Mouse (Mus musculus) adrenal gland, postnatal 36 days (tissue): ENCODE results near the gene Anapc4. TPM values are rescaled to one million over a fixed set of nuclear protein-coding genes. Genes with fewer than 3 reads are reported as not detected.

ENCODE experiments used
- DNase-seq, 2 experiments: peaks; one replicate each; pipeline ENCODE4 v3.0.0; 2021; ENCODE audit warnings: mixed read lengths in 1 of 2
- long read RNA-seq, 2 experiments: library from polyadenylated mRNA; stranded (forward); transcript quantifications; one replicate each; pipeline ENCODE4 v2.0.0; 2021; ENCODE audit warnings: borderline sequencing depth in 2 of 2
- total RNA-seq, 2 experiments: library from RNA; stranded (reverse); gene quantifications; 2 replicates each; pipeline ENCODE4 v1.2.3; 2021

Anapc4 gene
- total RNA-seq = 10 to 100 TPM; 59.2 to 65.3 TPM
- long read RNA-seq, experiment 1, transcript Anapc4-201 (28 exons, 3,854 nt) = major isoform, 54 of 65 reads
- long read RNA-seq, experiment 1, partial matches to known transcripts = 4 of 65 reads
- long read RNA-seq, experiment 1, other reads (novel, unspliced or antisense) = 6 of 65 reads
- long read RNA-seq, experiment 2, transcript Anapc4-201 (28 exons, 3,854 nt) = major isoform, 17 of 22 reads
- long read RNA-seq, experiment 2, partial matches to known transcripts = 3 of 22 reads
- long read RNA-seq, experiment 2, other reads (novel, unspliced or antisense) = 2 of 22 reads

GRCm38 (mm10) chr5:52833761-52834274 lies at the start of gene Anapc4:
Gene Anapc4 (plus strand): TSS chr5:52834012.
- peak; percentile 100 for DNase-seq

DNA sequence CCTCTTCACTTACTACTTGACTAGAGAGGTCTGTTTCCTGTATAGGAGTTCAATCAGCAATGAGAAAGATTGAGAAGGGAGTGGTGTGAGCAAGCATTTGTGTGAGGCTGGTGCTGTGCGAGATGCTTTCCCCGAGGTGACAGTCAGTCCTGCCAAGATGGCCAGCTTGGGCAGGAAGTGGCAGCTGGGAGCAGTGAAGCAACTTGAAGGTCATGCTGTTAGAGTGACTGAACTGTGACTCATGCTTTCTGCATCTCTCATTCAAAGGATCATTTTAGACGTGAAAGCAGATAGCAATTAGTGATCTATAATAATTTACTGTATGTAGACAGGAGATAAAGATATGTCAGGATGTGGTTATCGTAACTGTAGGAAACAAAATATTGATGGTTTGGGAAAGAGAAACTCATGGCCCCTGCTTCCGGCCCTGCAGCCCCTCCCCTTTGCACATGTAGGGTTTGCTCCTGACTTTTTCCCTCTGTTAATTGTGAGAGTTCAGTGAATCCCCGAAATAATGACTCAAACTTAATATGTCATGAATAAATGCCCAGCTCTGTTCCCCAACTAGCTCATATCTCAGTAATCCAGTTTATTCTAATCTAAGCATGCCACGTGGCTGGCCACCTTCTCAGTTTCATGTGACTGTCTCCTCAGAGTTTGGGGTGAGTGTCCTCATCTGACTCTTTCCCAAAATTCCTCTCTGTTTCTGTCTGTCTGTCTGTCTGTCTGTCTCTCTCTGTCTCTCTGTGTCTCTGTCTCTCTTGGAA lies 47.1 kb upstream of the Anapc4 start:
- DNase-seq = peak; percentile 56 to 61

DNA sequence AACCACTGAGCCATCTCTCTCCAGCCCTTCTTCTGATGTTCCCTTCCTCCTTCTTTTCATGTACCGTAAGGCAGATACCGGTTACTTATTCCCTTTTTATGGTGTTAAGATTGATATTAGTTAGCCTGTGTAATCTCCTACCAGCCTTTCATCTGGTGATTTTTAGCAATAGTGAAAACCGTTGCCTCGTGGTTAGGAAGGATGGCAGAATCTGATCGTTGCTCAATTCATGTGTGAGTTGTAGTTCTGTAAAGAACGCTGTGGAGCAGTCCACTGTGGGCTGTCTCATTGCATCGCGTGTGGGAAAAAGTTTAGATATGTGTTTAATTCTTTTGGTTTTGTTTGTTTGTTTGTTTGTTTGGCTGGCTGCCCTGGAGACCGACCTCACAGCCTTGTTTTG lies 40.6 kb upstream of the Anapc4 start:
- DNase-seq = no peak

- no peak for DNase-seq
Observed at GRCm38 (mm10) chr5:52794109-52794508, 39.7 kb upstream of the Anapc4 start.

- no peak for DNase-seq
Observed at GRCm38 (mm10) chr5:52799274-52799985, 34.4 kb upstream of the Anapc4 start.

- no peak for DNase-seq
Observed at GRCm38 (mm10) chr5:52805801-52806200, 28.0 kb upstream of the Anapc4 start.

DNA sequence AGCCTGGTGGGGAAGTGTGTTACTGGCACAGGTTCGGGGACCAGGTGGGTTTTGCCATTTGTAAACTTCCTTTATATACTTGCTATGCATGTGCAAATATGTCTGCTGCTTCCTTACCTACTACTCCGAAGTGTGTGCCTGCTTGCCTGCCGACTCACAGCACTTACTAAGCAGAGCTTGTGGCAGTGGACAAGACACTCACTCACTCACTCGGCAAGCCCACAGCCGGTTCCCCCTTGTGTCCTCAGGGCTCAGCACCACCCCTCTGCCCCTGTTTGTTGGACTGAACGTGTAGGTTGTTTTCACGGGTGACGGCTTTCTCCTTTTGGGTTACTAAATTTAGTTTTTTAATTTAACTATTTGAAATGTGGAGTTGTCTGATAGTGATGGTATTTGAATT lies 27.5 kb upstream of the Anapc4 start:
- DNase-seq = no peak

- no peak for DNase-seq
Observed at GRCm38 (mm10) chr5:52807030-52807429, 26.8 kb upstream of the Anapc4 start.

- DNase-seq = no peak
Observed at GRCm38 (mm10) chr5:52810446-52810845, 23.4 kb upstream of the Anapc4 start.

DNA sequence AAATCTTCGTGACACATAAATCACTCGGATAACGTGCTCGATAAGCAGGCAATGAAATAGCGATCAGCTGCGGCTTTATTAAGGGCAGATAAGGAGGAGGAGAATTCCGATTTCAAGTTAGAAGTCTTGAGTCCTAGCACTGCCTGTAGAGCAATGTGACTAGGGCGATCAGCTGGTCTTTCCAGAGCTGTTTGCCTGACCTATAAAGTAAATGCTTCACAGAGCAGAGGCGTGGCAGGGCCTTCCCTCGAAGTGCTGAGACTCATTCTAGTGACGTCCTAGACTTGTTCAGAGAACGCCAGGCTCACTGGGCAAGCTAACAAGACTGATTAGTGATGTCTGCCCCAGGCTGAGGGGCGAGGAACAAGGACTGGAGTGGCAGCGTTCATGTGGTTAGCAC lies 22.8 kb upstream of the Anapc4 start:
- DNase-seq = no peak

GRCm38 (mm10) chr5:52812456-52812855 lies 21.4 kb upstream of the Anapc4 start:
- no peak for DNase-seq

DNA sequence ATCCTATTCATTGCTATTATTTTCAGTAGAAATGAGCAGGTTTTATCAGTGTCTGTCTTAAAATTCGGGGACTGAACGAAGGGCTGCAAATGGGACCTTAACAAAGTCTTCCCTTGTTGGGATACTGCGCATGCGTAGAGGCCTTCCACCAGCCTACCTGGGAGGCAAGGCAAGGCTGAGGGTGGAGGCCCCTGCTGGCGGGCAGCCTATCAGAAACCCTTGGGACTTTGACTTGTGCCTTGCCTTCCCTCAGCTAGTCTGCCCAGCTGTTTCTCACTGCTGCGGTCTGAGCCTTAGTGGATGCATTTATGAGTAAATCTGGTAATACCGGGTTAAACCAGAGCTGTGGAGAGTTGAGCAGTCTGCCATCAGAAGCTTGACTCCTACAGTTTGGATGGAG lies 20.5 kb upstream of the Anapc4 start:
- DNase-seq = no peak

DNA sequence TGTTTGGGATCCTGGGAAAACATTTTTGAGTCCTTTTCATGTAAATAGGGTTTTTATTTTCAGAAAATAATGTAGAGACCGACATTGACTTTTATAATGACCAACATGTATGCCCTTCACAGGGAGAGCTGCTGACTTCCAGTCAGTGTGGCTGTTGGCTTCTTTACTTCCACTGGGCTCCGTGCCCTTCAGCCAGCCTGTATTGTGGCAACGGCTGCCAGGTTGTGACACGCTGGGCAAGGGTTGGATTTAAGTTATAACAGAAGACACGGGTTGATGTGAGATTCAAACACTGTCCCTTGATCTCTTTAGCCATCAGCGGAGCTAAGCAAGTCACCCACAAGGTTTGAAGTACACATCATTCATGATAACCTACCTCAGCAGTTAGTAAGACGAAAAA lies 15.1 kb upstream of the Anapc4 start:
- DNase-seq = no peak

GRCm38 (mm10) chr5:52821691-52822090 lies 12.1 kb upstream of the Anapc4 start:
- DNase-seq = peak; percentile 22 to 60

- DNase-seq = no peak
Observed at GRCm38 (mm10) chr5:52827923-52828322, 5.9 kb upstream of the Anapc4 start.

DNA sequence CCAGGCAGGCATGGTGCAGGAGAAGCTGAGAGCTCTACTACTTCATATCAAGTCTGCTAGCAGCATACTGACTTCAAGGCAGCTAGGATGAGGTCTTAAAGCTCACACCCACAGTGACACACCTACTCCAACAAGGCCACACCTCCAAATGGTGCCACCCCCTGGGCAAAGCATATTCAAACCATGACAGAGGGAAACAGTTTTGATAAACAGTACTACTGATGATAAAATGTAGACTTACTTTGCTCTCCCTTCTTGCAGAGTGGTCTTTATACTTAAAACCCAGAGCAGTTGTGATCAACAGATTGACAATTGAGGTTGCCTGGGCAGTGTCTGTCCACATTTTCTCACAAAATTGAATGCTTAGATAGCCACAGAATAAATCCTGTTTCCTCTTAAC lies 807 bp upstream of the Anapc4 start:
- DNase-seq = peak in 1 of 2 experiments; percentile 25

- no peak for DNase-seq
Observed at GRCm38 (mm10) chr5:52834386-52834785, 574 bp downstream of the Anapc4 start.

DNA sequence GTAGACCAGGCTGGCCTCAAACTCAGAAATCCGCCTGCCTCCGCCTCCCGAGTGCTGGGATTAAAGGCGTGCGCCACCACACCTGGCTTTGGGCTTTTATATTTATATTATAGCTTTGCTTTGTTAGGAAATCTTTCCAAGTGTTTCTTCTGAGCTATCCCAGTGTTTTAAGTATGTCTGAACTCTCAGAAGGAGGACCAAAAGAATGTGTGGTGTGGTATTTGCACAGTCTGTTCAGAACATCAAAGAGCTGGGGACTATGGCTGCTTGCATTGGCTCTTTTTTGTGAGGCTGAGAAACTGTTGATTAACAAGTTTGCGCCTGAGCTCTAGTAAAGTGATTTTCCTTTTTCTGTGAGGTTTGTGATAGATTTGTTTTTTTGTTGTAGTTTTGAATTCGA lies 10.5 kb downstream of the Anapc4 start:
- DNase-seq = no peak

DNA sequence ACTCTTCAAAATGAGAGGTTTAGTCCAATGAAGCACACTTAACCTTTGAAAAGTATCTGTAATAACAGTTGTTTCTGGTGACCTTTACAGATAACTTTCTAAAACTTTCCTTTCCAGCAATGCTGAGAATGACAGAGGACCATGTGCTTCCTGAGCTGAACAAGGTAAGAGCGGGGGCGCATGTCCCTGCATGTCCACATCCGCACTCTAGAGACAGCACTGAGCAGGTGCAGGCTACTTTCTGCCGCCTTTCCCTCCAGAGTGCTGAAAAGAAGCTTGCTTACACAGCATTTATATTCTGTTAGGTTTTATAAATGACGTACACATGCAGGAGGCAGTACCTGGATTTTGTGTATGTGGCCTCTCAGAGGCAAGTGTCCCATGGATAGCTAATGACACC lies 21.9 kb downstream of the Anapc4 start:
- DNase-seq = no peak

GRCm38 (mm10) chr5:52864446-52864845 lies 30.6 kb downstream of the Anapc4 start:
- DNase-seq = peak; percentile 39 to 44

- peak; percentile 92 to 93 for DNase-seq
Observed at GRCm38 (mm10) chr5:52865825-52866224, 32.0 kb downstream of the Anapc4 start.

DNA sequence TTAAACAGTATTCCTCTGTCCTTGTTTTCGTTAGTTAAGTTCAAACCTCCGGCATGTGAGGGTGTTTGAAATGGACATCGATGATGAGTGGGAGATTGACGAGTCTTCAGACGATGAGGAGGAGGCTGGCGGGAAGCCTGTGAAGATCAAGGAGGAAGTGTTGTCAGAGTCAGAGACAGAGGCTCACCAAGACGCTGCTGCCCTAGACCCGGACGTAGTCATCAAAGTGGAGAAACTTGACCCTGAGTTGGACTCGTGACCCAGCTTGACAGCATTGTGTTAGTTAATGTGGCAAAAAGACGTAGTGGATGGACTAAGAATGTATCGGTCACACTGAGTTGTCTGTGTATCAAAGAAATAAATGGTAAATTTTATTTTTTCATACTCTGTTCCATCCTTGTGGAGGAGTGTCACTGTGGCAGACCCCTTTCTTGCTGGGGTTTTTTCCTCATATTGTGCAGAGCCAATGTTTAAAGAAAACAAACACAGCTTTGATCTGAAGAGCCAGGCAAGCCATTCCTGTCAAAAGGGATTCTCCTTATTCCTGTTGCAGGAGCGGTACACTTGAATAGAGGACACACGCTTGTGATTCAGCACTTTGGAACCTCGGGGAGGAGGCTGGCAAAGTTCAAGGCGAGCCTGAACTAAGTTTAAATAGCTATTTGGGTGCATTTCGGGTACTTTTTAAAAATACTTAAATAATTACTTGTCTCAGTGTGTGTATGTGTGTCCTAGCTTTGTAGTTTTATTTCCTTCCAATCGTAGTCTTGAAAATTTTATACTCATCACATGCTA lies 32.7 kb downstream of the Anapc4 start:
- DNase-seq = peak; percentile 55 to 59
